Mouse (Mus musculus) retina, adult 2 months (tissue): ENCODE data around the gene Ppara.
A peak's percentile ranks its signal among the peaks of the same experiment; 100 is the strongest.

Experiments used
- DNase-seq: peaks from one replicate; pipeline ENCODE4 v3.0.0-alpha.2; 2012; ENCODE audit warnings: low read depth, low spot score

The Ppara gene

GRCm38 (mm10) chr15:85728224-85728623 lies 6.6 kb upstream of the Ppara start:
- DNase-seq, result no peak

- DNase-seq, result no peak
These were observed 5.5 kb upstream of the Ppara start for GRCm38 (mm10) chr15:85729256-85729655.

- DNase-seq, result no peak
These were observed 4.8 kb upstream of the Ppara start for GRCm38 (mm10) chr15:85730027-85730426.

- DNase-seq, result no peak
These were observed 2.7 kb upstream of the Ppara start for GRCm38 (mm10) chr15:85731885-85732603.

GRCm38 (mm10) chr15:85732604-85732968 lies 2.2 kb upstream of the Ppara start:
- DNase-seq, result no peak

- DNase-seq, result no peak
These were observed 1.1 kb upstream of the Ppara start for GRCm38 (mm10) chr15:85733686-85734085.

GRCm38 (mm10) chr15:85734148-85734547 lies 635 bp upstream of the Ppara start:
- no peak for DNase-seq

- DNase-seq, result peak; percentile 29
These were observed 466 bp downstream of the Ppara start for GRCm38 (mm10) chr15:85735063-85735835.

GRCm38 (mm10) chr15:85735836-85736190 lies 1.0 kb downstream of the Ppara start:
- DNase-seq, result no peak

- no peak for DNase-seq
These were observed 1.7 kb downstream of the Ppara start for GRCm38 (mm10) chr15:85736506-85736905.

- no peak for DNase-seq
These were observed 3.6 kb downstream of the Ppara start for GRCm38 (mm10) chr15:85738416-85738815.

GRCm38 (mm10) chr15:85738939-85739338 lies 4.2 kb downstream of the Ppara start:
- no peak for DNase-seq

GRCm38 (mm10) chr15:85742608-85743007 lies 7.8 kb downstream of the Ppara start:
- DNase-seq, result no peak

- no peak for DNase-seq
These were observed 9.2 kb downstream of the Ppara start for GRCm38 (mm10) chr15:85743946-85744345.

- DNase-seq, result no peak
These were observed 11.4 kb downstream of the Ppara start for GRCm38 (mm10) chr15:85746178-85746577.

- peak; percentile 48 for DNase-seq
These were observed 11.9 kb downstream of the Ppara start for GRCm38 (mm10) chr15:85746671-85747070.

- DNase-seq, result no peak
These were observed 13.2 kb downstream of the Ppara start for GRCm38 (mm10) chr15:85747951-85748350.

GRCm38 (mm10) chr15:85748466-85748865 lies 13.7 kb downstream of the Ppara start:
- no peak for DNase-seq

GRCm38 (mm10) chr15:85749141-85749540 lies 14.4 kb downstream of the Ppara start:
- no peak for DNase-seq

- DNase-seq, result no peak
These were observed 15.3 kb downstream of the Ppara start for GRCm38 (mm10) chr15:85750115-85750514.

- DNase-seq, result no peak
These were observed 17.9 kb downstream of the Ppara start for GRCm38 (mm10) chr15:85752655-85753054.

GRCm38 (mm10) chr15:85754033-85754650 lies 19.4 kb downstream of the Ppara start:
- DNase-seq, result no peak

GRCm38 (mm10) chr15:85755214-85755613 lies 20.4 kb downstream of the Ppara start:
- no peak for DNase-seq
